Mouse (Mus musculus) lung, postnatal 25 days (tissue): ENCODE results near the gene Eda.
"Not testable (repeated sequence)": the region's sequence is repeated elsewhere in the genome, so short reads cannot be mapped to it uniquely, and the experiment has no call there.

Experiments
- DNase-seq: peaks from one replicate; pipeline ENCODE4 v3.0.0; 2022; ENCODE audit warnings: low spot score

Eda gene

DNA sequence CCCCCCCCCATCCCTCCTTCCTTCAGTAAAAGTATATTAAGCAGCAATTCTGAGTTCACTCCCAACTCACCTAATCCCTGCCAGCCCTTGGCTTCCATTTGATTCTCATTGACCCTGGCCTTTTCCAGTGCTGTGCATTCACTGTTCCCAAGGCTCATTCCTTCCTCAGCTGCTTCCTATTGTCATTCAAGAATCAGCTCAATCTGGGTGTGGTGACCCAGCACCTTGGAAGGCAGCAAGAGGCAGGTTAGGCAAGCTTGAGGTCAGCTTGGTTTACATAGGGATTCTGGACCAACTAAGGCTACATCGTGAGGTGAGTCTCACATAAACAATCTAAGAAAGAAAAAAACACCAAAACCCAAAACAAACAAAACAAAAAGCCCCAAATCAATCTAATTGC lies 433.8 kb downstream of the Eda start:
- DNase-seq: no peak

DNA sequence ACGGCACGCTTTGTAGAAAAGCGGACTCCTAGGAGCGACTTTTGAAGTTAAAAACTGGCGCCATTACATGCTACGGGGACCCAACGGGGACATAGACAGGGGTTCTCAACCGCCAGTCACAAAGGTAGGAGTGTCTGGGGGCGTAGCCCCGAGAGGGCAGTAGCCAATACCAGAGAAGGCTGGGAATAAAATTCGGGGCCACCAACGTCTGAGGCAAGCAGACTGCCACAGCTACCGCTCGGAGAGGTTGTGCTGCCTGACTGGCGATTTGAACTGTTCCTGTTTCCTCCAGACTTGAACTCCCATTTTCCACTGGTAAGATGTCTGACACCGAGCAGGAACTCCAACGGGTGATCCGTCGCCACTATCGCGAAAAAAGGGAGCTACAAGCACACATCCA lies 453.3 kb downstream of the Eda start, which contains the start of gene Otud6a:
Gene Otud6a (plus strand): TSS at position 321 of the 400 bp plus-strand sequence.
- no peak for DNase-seq

DNA sequence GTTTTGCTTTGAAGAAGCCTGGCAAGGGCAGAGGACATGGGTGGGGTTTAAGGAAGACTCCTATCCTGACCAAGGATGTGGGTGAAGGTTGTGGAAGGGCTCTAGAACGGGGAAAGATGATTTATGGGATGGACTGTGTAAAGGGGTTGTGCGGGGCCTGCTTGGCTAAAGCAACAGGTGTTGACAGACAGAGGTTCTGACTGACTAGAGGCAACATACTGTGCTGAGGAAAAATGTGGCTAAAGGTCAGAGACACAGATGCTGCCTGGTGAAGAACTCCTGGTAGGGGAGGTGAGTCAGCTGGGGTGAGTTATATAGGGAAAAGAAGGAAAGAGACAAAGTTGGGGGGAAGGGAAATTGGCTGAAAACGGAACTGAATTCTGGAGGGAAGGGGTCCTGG lies 456.9 kb downstream of the Eda start:
- DNase-seq: no peak

DNA sequence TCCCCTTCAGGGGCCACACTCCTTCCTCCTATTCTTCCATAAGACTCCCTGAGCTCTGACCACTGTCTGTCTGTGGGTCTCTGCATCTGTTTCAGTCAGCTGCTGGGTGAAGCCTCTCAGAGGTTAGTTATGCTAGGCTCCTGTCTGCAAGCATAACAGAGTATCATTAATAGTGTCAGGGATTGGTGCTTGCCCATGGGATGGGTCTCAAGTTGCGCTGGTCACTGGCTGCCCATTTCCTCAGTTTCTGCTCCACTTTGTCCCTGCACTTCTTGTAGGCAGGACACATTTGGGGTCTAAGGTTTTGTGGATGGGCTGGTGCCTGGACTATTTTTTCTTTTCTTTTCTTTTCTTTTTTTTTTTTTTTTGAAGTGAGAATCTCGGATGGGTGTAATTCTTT lies 467.2 kb downstream of the Eda start, which contains the start of gene Awat2:
Gene Awat2 (minus strand): TSS at position 101 of the 400 bp plus-strand sequence.
- DNase-seq: not testable (repeated sequence)

DNA sequence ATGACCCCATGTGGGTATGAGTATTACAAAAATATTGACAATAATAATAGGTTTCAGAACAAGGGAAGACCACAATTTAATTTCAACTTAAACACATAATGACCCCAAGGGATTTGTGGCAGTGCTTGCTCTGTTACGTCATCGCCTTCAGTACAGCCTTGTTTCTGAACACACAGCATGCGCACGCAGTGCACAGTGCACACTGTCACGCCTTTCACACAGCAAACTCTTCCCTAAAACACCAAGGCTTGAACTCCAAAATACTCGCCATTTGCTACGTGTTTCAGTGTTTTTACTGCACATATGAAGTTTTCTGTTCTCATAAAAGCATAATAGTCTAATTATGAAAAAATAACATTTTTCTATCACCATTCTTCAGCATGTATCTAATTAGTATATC lies 468.1 kb downstream of the Eda start:
- DNase-seq: no peak
